ENCODE assay signal across 26 mouse cellular contexts in genomic region chr17:62747381-62747780, GRCm38 (mm10).
A peak's percentile ranks its signal among the peaks of the same experiment; 100 is the strongest.
DNase-seq lines count a peak whose midpoint lies in the region; ATAC-seq and TF ChIP-seq lines count a peak whose summit lies in the region.
"Had no signal": no experiment of that assay in that cellular context is flagged by ENCODE, and none has a peak within 500 bp of the region (broad histone marks: within the 10 kb centered on the region; RNA-seq: fewer than 3 reads in every experiment).

No protein-coding gene starts in this region.

- H3K9ac ChIP-seq in heart, adult 2 months (ENCODE audit: low read depth, low read length): no peak overlapping the region
- no peak overlapping the region for H3K9ac ChIP-seq in kidney, embryonic 16.5 days (replicated peaks; ENCODE audit: low read length)
- H3K9ac ChIP-seq: forebrain, embryonic 13.5 days; heart, embryonic 12.5 days; hindbrain, embryonic 13.5 days; intestine, embryonic 15.5 days; limb, embryonic 13.5 days; liver, embryonic 13.5 days; lung, embryonic 14.5 days had no signal

- peak overlapping the region; percentile 32 for H3K4me2 ChIP-seq in kidney, embryonic 16.5 days (replicated peaks; ENCODE audit: low read depth, low read length)
- H3K4me2 ChIP-seq: forebrain, embryonic 13.5 days; heart, embryonic 12.5 days; hindbrain, embryonic 13.5 days; intestine, embryonic 15.5 days; limb, embryonic 13.5 days; liver, embryonic 13.5 days; lung, embryonic 14.5 days had no signal

- no peak overlapping the region for H3K4me3 ChIP-seq in heart, adult 2 months
- no peak overlapping the region for H3K4me3 ChIP-seq in kidney, embryonic 16.5 days (ENCODE audit: low read length)
- H3K4me3 ChIP-seq: forebrain, embryonic 13.5 days; heart, embryonic 12.5 days; hindbrain, embryonic 13.5 days; intestine, embryonic 15.5 days; layer of hippocampus, adult 2 months; limb, embryonic 13.5 days; liver, embryonic 13.5 days; myocyte had no signal

- no peak for TF ChIP-seq EP300 in heart, adult 2 months (IDR thresholded peaks at IDR 0.05; ENCODE audit: insufficient read depth, low read depth, low read length)

- TF ChIP-seq POLR2A in heart, adult 2 months (IDR thresholded peaks at IDR 0.05; ENCODE audit: insufficient read depth, low read depth, low read length): no peak

- no peak for TF ChIP-seq CTCF in heart, adult 2 months (IDR thresholded peaks at IDR 0.05)

- ATAC-seq in kidney, embryonic 16.5 days (ENCODE audit: low FRiP score, low TSS enrichment): peak; percentile 25
- ATAC-seq: forebrain, embryonic 13.5 days had no signal

- H3K27ac ChIP-seq in heart, adult 2 months: no peak overlapping the region
- no peak overlapping the region for H3K27ac ChIP-seq in kidney, embryonic 16.5 days (ENCODE audit: low read length)
- H3K27ac ChIP-seq: forebrain, embryonic 13.5 days; intestine, embryonic 15.5 days; layer of hippocampus, adult 2 months; limb, embryonic 13.5 days; liver, embryonic 13.5 days had no signal

- 88% methylated on average over 8 of the region's 8 CpGs for WGBS in heart, adult 2 months
- 26% methylated on average over 8 of the region's 8 CpGs for WGBS in kidney, embryonic 16.5 days

- H3K79me2 ChIP-seq in heart, adult 2 months (replicated peaks; ENCODE audit: control insufficient read depth, insufficient read depth, low read length): no peaks in the 10 kb centered on the region

- no peaks in the 10 kb centered on the region for H3K9me3 ChIP-seq in kidney, embryonic 16.5 days (ENCODE audit: low read length)
- H3K9me3 ChIP-seq: forebrain, embryonic 13.5 days; heart, embryonic 12.5 days; hindbrain, embryonic 13.5 days; intestine, embryonic 15.5 days; limb, embryonic 13.5 days; liver, embryonic 13.5 days had no signal

- H3K27me3 ChIP-seq in heart, adult 2 months (ENCODE audit: control insufficient read depth, insufficient read depth, low read length): no peaks in the 10 kb centered on the region
- no peaks in the 10 kb centered on the region for H3K27me3 ChIP-seq in kidney, embryonic 16.5 days (ENCODE audit: insufficient read depth, low read length)
- H3K27me3 ChIP-seq: forebrain, embryonic 13.5 days; heart, embryonic 12.5 days; hindbrain, embryonic 13.5 days; intestine, embryonic 15.5 days; liver, embryonic 13.5 days had no signal

- H3K36me3 ChIP-seq in heart, adult 2 months (ENCODE audit: control insufficient read depth, insufficient read depth, low read length): no peaks in the 10 kb centered on the region
- no peaks in the 10 kb centered on the region for H3K36me3 ChIP-seq in kidney, embryonic 16.5 days (ENCODE audit: insufficient read depth, low read length)
- H3K36me3 ChIP-seq: heart, embryonic 12.5 days; hindbrain, embryonic 13.5 days; intestine, embryonic 15.5 days; limb, embryonic 13.5 days; liver, embryonic 13.5 days had no signal

- intact Hi-C loops in heart, adult 2 months (cut with DNase I): no loop called here

- peak; percentile 45 for DNase-seq in heart, adult 11 months
- no peak for DNase-seq in heart, adult 2 months
- DNase-seq in kidney, postnatal 25 days: no peak
- peak; percentile 31 for DNase-seq in right cerebral cortex, adult 18-20 months
- no peak for DNase-seq in right cerebral cortex, postnatal 4 days
- DNase-seq in layer of hippocampus, adult 9-11 months: no peak
- DNase-seq: adrenal gland, postnatal 10 days; cerebellum, adult 2 months; cerebellum, postnatal 25 days; embryo, embryonic 11 days; heart, postnatal 10 days; kidney, adult 8-10 months; layer of hippocampus, postnatal 36 days; liver, embryonic 13.5 days; lung, embryonic 14.5 days; midbrain, embryonic 14.5 days; thymus, adult 18-20 months; thymus, postnatal 4 days had no signal

- H3K4me1 ChIP-seq in heart, adult 2 months (ENCODE audit: control insufficient read depth, insufficient read depth, low read length): peaks cover 2% of the 10 kb centered on the region; the same call in 1 of the 2 replicates
- peaks cover 40% of the 10 kb centered on the region for H3K4me1 ChIP-seq in kidney, embryonic 16.5 days (ENCODE audit: insufficient read depth, low read length)
- H3K4me1 ChIP-seq: forebrain, embryonic 13.5 days had no signal

Comparison
In these comparisons a context has a peak if more than half of its experiments do, and no peak if none do; other contexts are left out.
1. DNase-seq: peak in heart, adult 11 months (single experiment) and right cerebral cortex, adult 18-20 months (single experiment); none in heart, adult 2 months (0 of 2), kidney, postnatal 25 days (0 of 2), right cerebral cortex, postnatal 4 days (single experiment) and layer of hippocampus, adult 9-11 months (single experiment).